11 mouse cellular contexts compared by ENCODE assay signal in genomic region chr17:36042055-36042454, GRCm38 (mm10). TPM values are rescaled to one million over a fixed set of nuclear protein-coding genes. Genes with fewer than 3 reads are reported as not detected.
DNase-seq lines count a peak whose midpoint lies in the region; ATAC-seq and TF ChIP-seq lines count a peak whose summit lies in the region.
"Not testable (repeated sequence)": the region's sequence is repeated elsewhere in the genome, so short reads cannot be mapped to it uniquely, and the experiment has no call there.
"Had no signal": no experiment of that assay in that cellular context is flagged by ENCODE, and none has a peak within 500 bp of the region (broad histone marks: within the 10 kb centered on the region; RNA-seq: fewer than 3 reads in every experiment).

No protein-coding gene starts in this region.

- H3K27me3 ChIP-seq in embryonic facial prominence, embryonic 15.5 days; heart, adult 2 months (ENCODE audit: control insufficient read depth, insufficient read depth, low read length); hindbrain, embryonic 15.5 days; limb, embryonic 11.5 days (ENCODE audit: control insufficient read depth, insufficient read depth, low read length); neural tube, embryonic 12.5 days (replicated peaks): not testable (repeated sequence)

- DNase-seq in adrenal gland, postnatal 14 days, result peak; percentile 49
- peak; percentile 30 to 48 for DNase-seq in heart, adult 2 months
- DNase-seq in limb, embryonic 11.5 days (ENCODE audit: low spot score), result not testable (repeated sequence)
- peak; percentile 50 for DNase-seq in lung, postnatal 10 days
- DNase-seq in thymus, postnatal 4 days, result peak; percentile 56

- TF ChIP-seq EP300 in heart, adult 2 months (IDR thresholded peaks at IDR 0.05; ENCODE audit: insufficient read depth, low read depth, low read length), result not testable (repeated sequence)

- not testable (repeated sequence) for H3K9me3 ChIP-seq in embryonic facial prominence, embryonic 15.5 days (replicated peaks); hindbrain, embryonic 15.5 days; limb, embryonic 11.5 days (ENCODE audit: control insufficient read depth, low read length); neural tube, embryonic 12.5 days

- H3K36me3 ChIP-seq in embryonic facial prominence, embryonic 15.5 days; heart, adult 2 months (ENCODE audit: control insufficient read depth, insufficient read depth, low read length); hindbrain, embryonic 15.5 days; limb, embryonic 11.5 days (ENCODE audit: control insufficient read depth, insufficient read depth, low read length); neural tube, embryonic 12.5 days: not testable (repeated sequence)

- H3K4me3 ChIP-seq in embryonic facial prominence, embryonic 15.5 days (replicated peaks), result peak overlapping the region; percentile 44
- H3K4me3 ChIP-seq in heart, adult 2 months, result peak overlapping the region; percentile 60
- H3K4me3 ChIP-seq in hindbrain, embryonic 15.5 days, result peak overlapping the region; percentile 40
- H3K4me3 ChIP-seq in limb, embryonic 11.5 days (ENCODE audit: low read depth, low read length), result peak overlapping the region; percentile 25
- peak overlapping the region; percentile 33 for H3K4me3 ChIP-seq in neural tube, embryonic 12.5 days

- peak; percentile 15; the same call in 1 of the 2 replicates for TF ChIP-seq CTCF in heart, adult 2 months (IDR thresholded peaks at IDR 0.05)

- not testable (repeated sequence) for H3K27ac ChIP-seq in embryonic facial prominence, embryonic 15.5 days (replicated peaks); hindbrain, embryonic 15.5 days (replicated peaks); limb, embryonic 11.5 days (replicated peaks; ENCODE audit: low read depth, low read length); neural tube, embryonic 12.5 days
- peak overlapping the region; percentile 71 for H3K27ac ChIP-seq in heart, adult 2 months

- peak overlapping the region; percentile 21; the same call in 1 of the 2 replicates for H3K9ac ChIP-seq in embryonic facial prominence, embryonic 15.5 days
- H3K9ac ChIP-seq in heart, adult 2 months (ENCODE audit: low read depth, low read length), result peak overlapping the region; percentile 77
- H3K9ac ChIP-seq in hindbrain, embryonic 15.5 days, result peak overlapping the region; percentile 25; the same call in 1 of the 2 replicates
- not testable (repeated sequence) for H3K9ac ChIP-seq in limb, embryonic 11.5 days (ENCODE audit: low read length)
- H3K9ac ChIP-seq in neural tube, embryonic 12.5 days, result peak overlapping the region; percentile 49

- not testable (repeated sequence) for H3K4me1 ChIP-seq in embryonic facial prominence, embryonic 15.5 days; heart, adult 2 months (ENCODE audit: control insufficient read depth, insufficient read depth, low read length); hindbrain, embryonic 15.5 days (replicated peaks); limb, embryonic 11.5 days (ENCODE audit: control insufficient read depth, insufficient read depth, low read length); neural tube, embryonic 12.5 days

- WGBS in embryonic facial prominence, embryonic 15.5 days, result 1% methylated on average over 19 of the region's 19 CpGs
- WGBS in heart, adult 2 months, result under 1% methylated on average over 19 of the region's 19 CpGs
- 2% methylated on average over 18 of the region's 19 CpGs for WGBS in hindbrain, embryonic 15.5 days
- WGBS in limb, embryonic 11.5 days, result 2% methylated on average over 18 of the region's 19 CpGs
- 2% methylated on average over 19 of the region's 19 CpGs for WGBS in neural tube, embryonic 12.5 days

- not testable (repeated sequence) for TF ChIP-seq POLR2A in heart, adult 2 months (IDR thresholded peaks at IDR 0.05; ENCODE audit: insufficient read depth, low read depth, low read length)

- intact Hi-C loops in heart, adult 2 months (cut with DNase I), result loop anchor here (10.0 kb wide), 1 partner anchor 217 kb away; the partner anchor contains the start of genes Flot1 and Ier3

- not testable (repeated sequence) for H3K79me2 ChIP-seq in heart, adult 2 months (replicated peaks; ENCODE audit: control insufficient read depth, insufficient read depth, low read length)

- peak; percentile 56; the same call in 1 of the 2 replicates for ATAC-seq in embryonic facial prominence, embryonic 15.5 days (ENCODE audit: insufficient number of reproducible peaks, low FRiP score, low TSS enrichment, low read depth)
- peak; percentile 54; the same call in 1 of the 2 replicates for ATAC-seq in hindbrain, embryonic 15.5 days (ENCODE audit: low FRiP score, low read depth)
- peak; percentile 69 for ATAC-seq in limb, embryonic 11.5 days (ENCODE audit: insufficient number of reproducible peaks, low FRiP score, low TSS enrichment, low read depth)
- ATAC-seq in neural tube, embryonic 12.5 days (ENCODE audit: low FRiP score, low read depth), result peak; percentile 78

- peak overlapping the region; percentile 76 for H3K4me2 ChIP-seq in embryonic facial prominence, embryonic 15.5 days (replicated peaks)
- H3K4me2 ChIP-seq in hindbrain, embryonic 15.5 days, result peak overlapping the region; percentile 81
- peak overlapping the region; percentile 58 for H3K4me2 ChIP-seq in limb, embryonic 11.5 days (ENCODE audit: low read depth, severe bottlenecking)
- H3K4me2 ChIP-seq in neural tube, embryonic 12.5 days (replicated peaks), result peak overlapping the region; percentile 69

RNA-seq across cellular contexts. Expression of gene H2-T22, which starts 0.5 kb away (rescaled TPM):
- total RNA-seq in adrenal gland, postnatal 14 days (2021), result 23.3 and 27.6 TPM in 2 replicates
- 26.8 and 27.2 TPM in 2 replicates for polyA plus RNA-seq in embryonic facial prominence, embryonic 15.5 days (2015; fragmentation: Nextera tagmentation; extraction: Ambion mirVana)
- 10 to 100 TPM in 1 of 2 experiments, 1 to 10 TPM in 1; 7.4 to 10.6 TPM for total RNA-seq in heart, adult 2 months (2021)
- 23.4 and 23.8 TPM in 2 replicates for polyA plus RNA-seq in heart, adult 2 months (2012; rRNA removed)
- polyA plus RNA-seq in hindbrain, embryonic 15.5 days (2015; fragmentation: Nextera tagmentation; extraction: Ambion mirVana), result 7.4 and 7.9 TPM in 2 replicates
- polyA plus RNA-seq in limb, embryonic 11.5 days (2014; fragmentation: Nextera tagmentation; extraction: Ambion mirVana), result 10.2 and 13.7 TPM in 2 replicates
- 7.4 and 7.7 TPM in 2 replicates for polyA plus RNA-seq in neural tube, embryonic 12.5 days (2016; fragmentation: Nextera tagmentation; extraction: Ambion mirVana)

RNA-seq across cellular contexts. Expression of gene Gm6034, which starts 0.7 kb away (rescaled TPM):
- total RNA-seq in adrenal gland, postnatal 14 days (2021), result not detected in 2 replicates
- polyA plus RNA-seq in embryonic facial prominence, embryonic 15.5 days (2015; fragmentation: Nextera tagmentation; extraction: Ambion mirVana), result 0.11 TPM in 1 of 2 replicates, not detected in the other
- not detected for total RNA-seq in heart, adult 2 months (2021)
- not detected in 2 replicates for polyA plus RNA-seq in heart, adult 2 months (2012; rRNA removed)
- polyA plus RNA-seq in hindbrain, embryonic 15.5 days (2015; fragmentation: Nextera tagmentation; extraction: Ambion mirVana), result not detected in 2 replicates
- not detected in 2 replicates for polyA plus RNA-seq in limb, embryonic 11.5 days (2014; fragmentation: Nextera tagmentation; extraction: Ambion mirVana)
- polyA plus RNA-seq in neural tube, embryonic 12.5 days (2016; fragmentation: Nextera tagmentation; extraction: Ambion mirVana), result not detected in 2 replicates
- total RNA-seq: layer of hippocampus, postnatal 25 days had no signal
- polyA plus RNA-seq: urinary bladder, adult 2 months had no signal

RNA-seq across cellular contexts. Expression of gene H2-T23, which starts 9.4 kb away (rescaled TPM):
- total RNA-seq in adrenal gland, postnatal 14 days (2021), result 44.2 and 52.7 TPM in 2 replicates
- 24.9 and 26.4 TPM in 2 replicates for polyA plus RNA-seq in embryonic facial prominence, embryonic 15.5 days (2015; fragmentation: Nextera tagmentation; extraction: Ambion mirVana)
- total RNA-seq in heart, adult 2 months (2021), result 10 to 100 TPM; 27.3 to 34.1 TPM
- 43.4 and 46.4 TPM in 2 replicates for polyA plus RNA-seq in heart, adult 2 months (2012; rRNA removed)
- 4.8 and 6.6 TPM in 2 replicates for polyA plus RNA-seq in hindbrain, embryonic 15.5 days (2015; fragmentation: Nextera tagmentation; extraction: Ambion mirVana)
- polyA plus RNA-seq in limb, embryonic 11.5 days (2014; fragmentation: Nextera tagmentation; extraction: Ambion mirVana), result 2.5 and 2.6 TPM in 2 replicates
- 3.6 and 4.0 TPM in 2 replicates for polyA plus RNA-seq in neural tube, embryonic 12.5 days (2016; fragmentation: Nextera tagmentation; extraction: Ambion mirVana)

RNA-seq across cellular contexts. Expression of gene Gm11127, which starts 16.1 kb away (rescaled TPM):
- total RNA-seq in adrenal gland, postnatal 14 days (2021), result 2.2 and 3.0 TPM in 2 replicates
- polyA plus RNA-seq in embryonic facial prominence, embryonic 15.5 days (2015; fragmentation: Nextera tagmentation; extraction: Ambion mirVana), result 0.12 TPM in 1 of 2 replicates, not detected in the other
- 1 to 10 TPM; 3.5 to 4.4 TPM for total RNA-seq in heart, adult 2 months (2021)
- polyA plus RNA-seq in heart, adult 2 months (2012; rRNA removed), result not detected in 2 replicates
- polyA plus RNA-seq in hindbrain, embryonic 15.5 days (2015; fragmentation: Nextera tagmentation; extraction: Ambion mirVana), result not detected in 2 replicates
- polyA plus RNA-seq in limb, embryonic 11.5 days (2014; fragmentation: Nextera tagmentation; extraction: Ambion mirVana), result not detected in 2 replicates
- not detected in 2 replicates for polyA plus RNA-seq in neural tube, embryonic 12.5 days (2016; fragmentation: Nextera tagmentation; extraction: Ambion mirVana)
- total RNA-seq: monocyte, adult 5-6 weeks had no signal

RNA-seq across cellular contexts. Expression of gene H2-T24, which starts 21.7 kb away (rescaled TPM):
- 4.6 and 8.2 TPM in 2 replicates for total RNA-seq in adrenal gland, postnatal 14 days (2021)
- 3.0 and 3.7 TPM in 2 replicates for polyA plus RNA-seq in embryonic facial prominence, embryonic 15.5 days (2015; fragmentation: Nextera tagmentation; extraction: Ambion mirVana)
- total RNA-seq in heart, adult 2 months (2021), result 1 to 10 TPM; 7.5 to 9.6 TPM
- polyA plus RNA-seq in heart, adult 2 months (2012; rRNA removed), result 4.3 and 9.4 TPM in 2 replicates
- polyA plus RNA-seq in hindbrain, embryonic 15.5 days (2015; fragmentation: Nextera tagmentation; extraction: Ambion mirVana), result 9.0 and 9.9 TPM in 2 replicates
- 2.3 and 2.6 TPM in 2 replicates for polyA plus RNA-seq in limb, embryonic 11.5 days (2014; fragmentation: Nextera tagmentation; extraction: Ambion mirVana)
- polyA plus RNA-seq in neural tube, embryonic 12.5 days (2016; fragmentation: Nextera tagmentation; extraction: Ambion mirVana), result 4.5 and 5.2 TPM in 2 replicates
